Mouse (Mus musculus): ENCODE measurements around the gene Tipin.

Gene Tipin

GRCm38 (mm10) chr9:64347377-64347776 lies 66.0 kb downstream of the Tipin start:
- DNase-seq, result peak in 1 of 2 experiments; percentile 33

- no peak for DNase-seq
Measured at GRCm38 (mm10) chr9:64349490-64349889, 68.1 kb downstream of the Tipin start.

- peak; percentile 24 to 26 for DNase-seq
Measured at GRCm38 (mm10) chr9:64351191-64351590, 69.8 kb downstream of the Tipin start.

All from cerebellum, postnatal 14 days (tissue).